In genomic region chr9:110273507-110273906, GRCm38 (mm10) we compare ENCODE assay signal across 23 mouse cellular contexts.
"Had no signal": no experiment of that assay in that cellular context is flagged by ENCODE, and none has a peak within 500 bp of the region (broad histone marks: within the 10 kb centered on the region; RNA-seq: fewer than 3 reads in every experiment).

No protein-coding gene starts in this region.

- DNase-seq: kidney, adult 2 months; kidney, postnatal 25 days; layer of hippocampus, postnatal 36 days; liver; lung, adult 18-20 months; lung, postnatal 10 days; lung, postnatal 36 days; right cerebral cortex, adult 18-20 months; right cerebral cortex, postnatal 25 days; spleen, adult 18-20 months; thymus, postnatal 4 days had no signal

- H3K4me3 ChIP-seq: layer of hippocampus, adult 2 months; limb, embryonic 10.5 days; limb, embryonic 13.5 days; liver, embryonic 12.5 days; liver, embryonic 15.5 days; lung, embryonic 15.5 days; neural tube, embryonic 12.5 days; neural tube, embryonic 15.5 days; stomach, embryonic 15.5 days had no signal

- H3K4me1 ChIP-seq: limb, embryonic 10.5 days; limb, embryonic 13.5 days; liver, embryonic 12.5 days; liver, embryonic 15.5 days; lung, embryonic 15.5 days; neural tube, embryonic 12.5 days; neural tube, embryonic 15.5 days; stomach, embryonic 15.5 days had no signal

- H3K4me2 ChIP-seq: limb, embryonic 13.5 days; liver, embryonic 12.5 days; liver, embryonic 15.5 days; lung, embryonic 15.5 days; midbrain, embryonic 11.5 days; neural tube, embryonic 12.5 days; neural tube, embryonic 15.5 days; stomach, embryonic 15.5 days had no signal

- ATAC-seq: intestine, embryonic 16.5 days; liver, embryonic 12.5 days had no signal

- H3K27me3 ChIP-seq: limb, embryonic 13.5 days; liver, embryonic 12.5 days; liver, embryonic 15.5 days; lung, embryonic 15.5 days; neural tube, embryonic 12.5 days; neural tube, embryonic 15.5 days; stomach, embryonic 15.5 days had no signal

- H3K36me3 ChIP-seq: limb, embryonic 10.5 days; limb, embryonic 13.5 days; liver, embryonic 12.5 days; liver, embryonic 15.5 days; lung, embryonic 15.5 days; neural tube, embryonic 12.5 days; neural tube, embryonic 15.5 days; stomach, embryonic 15.5 days had no signal

- H3K27ac ChIP-seq: kidney, postnatal 0 days; layer of hippocampus, adult 2 months; limb, embryonic 10.5 days; limb, embryonic 13.5 days; liver, embryonic 12.5 days; liver, embryonic 15.5 days; lung, embryonic 15.5 days; neural tube, embryonic 12.5 days; neural tube, embryonic 15.5 days; stomach, embryonic 15.5 days had no signal

- H3K9me3 ChIP-seq: limb, embryonic 10.5 days; limb, embryonic 13.5 days; liver, embryonic 12.5 days; liver, embryonic 15.5 days; lung, embryonic 15.5 days; neural tube, embryonic 12.5 days; neural tube, embryonic 15.5 days; stomach, embryonic 15.5 days had no signal

- H3K9ac ChIP-seq: limb, embryonic 13.5 days; liver, embryonic 12.5 days; liver, embryonic 15.5 days; lung, embryonic 15.5 days; neural tube, embryonic 12.5 days; neural tube, embryonic 15.5 days; stomach, embryonic 15.5 days had no signal
